Mouse (Mus musculus) heart, adult 8-10 months (tissue): ENCODE results near the gene Rbfox1. TPM values are rescaled to one million over a fixed set of nuclear protein-coding genes. Genes with fewer than 3 reads are reported as not detected.

ENCODE experiments used
- DNase-seq: peaks from one replicate; pipeline ENCODE4 v3.0.0; 2022; ENCODE audit warnings: low spot score
- total RNA-seq, 4 experiments: library from RNA; stranded (reverse); gene quantifications; 2 replicates each; pipeline ENCODE4 v1.2.4; 2022

Gene Rbfox1
- total RNA-seq, 4 experiments from 2014 or later, result 56.3 to 71.2 (median 62.0) TPM

GRCm38 (mm10) chr16:6448250-6448649 lies 563.1 kb downstream of the Rbfox1 start:
- DNase-seq, result no peak

- no peak for DNase-seq
These were observed 570.2 kb downstream of the Rbfox1 start for GRCm38 (mm10) chr16:6455349-6455748.

GRCm38 (mm10) chr16:6479094-6479590 lies 594.0 kb downstream of the Rbfox1 start:
- DNase-seq, result no peak

GRCm38 (mm10) chr16:6479616-6480410 lies 594.7 kb downstream of the Rbfox1 start:
- DNase-seq, result no peak

GRCm38 (mm10) chr16:6480411-6480728 lies 595.2 kb downstream of the Rbfox1 start:
- DNase-seq, result peak; percentile 19

- no peak for DNase-seq
These were observed 598.5 kb downstream of the Rbfox1 start for GRCm38 (mm10) chr16:6483628-6484027.

GRCm38 (mm10) chr16:6485631-6486030 lies 600.5 kb downstream of the Rbfox1 start:
- DNase-seq, result no peak

- DNase-seq, result no peak
These were observed 617.1 kb downstream of the Rbfox1 start for GRCm38 (mm10) chr16:6502219-6502618.

GRCm38 (mm10) chr16:6503573-6504331 lies 618.6 kb downstream of the Rbfox1 start:
- no peak for DNase-seq

- no peak for DNase-seq
These were observed 623.8 kb downstream of the Rbfox1 start for GRCm38 (mm10) chr16:6508924-6509323.

GRCm38 (mm10) chr16:6519474-6519873 lies 634.3 kb downstream of the Rbfox1 start:
- no peak for DNase-seq

GRCm38 (mm10) chr16:6525507-6526170 lies 640.5 kb downstream of the Rbfox1 start:
- no peak for DNase-seq

GRCm38 (mm10) chr16:6531459-6531858 lies 646.3 kb downstream of the Rbfox1 start:
- DNase-seq, result no peak

- DNase-seq, result no peak
These were observed 647.2 kb downstream of the Rbfox1 start for GRCm38 (mm10) chr16:6532077-6532995.

GRCm38 (mm10) chr16:6555776-6556175 lies 670.6 kb downstream of the Rbfox1 start:
- no peak for DNase-seq

GRCm38 (mm10) chr16:6557726-6558125 lies 672.6 kb downstream of the Rbfox1 start:
- DNase-seq, result no peak

GRCm38 (mm10) chr16:6584700-6585099 lies 699.5 kb downstream of the Rbfox1 start:
- DNase-seq, result no peak

GRCm38 (mm10) chr16:6585204-6585603 lies 700.0 kb downstream of the Rbfox1 start:
- DNase-seq, result no peak

- no peak for DNase-seq
These were observed 731.4 kb downstream of the Rbfox1 start for GRCm38 (mm10) chr16:6616526-6616925.

- no peak for DNase-seq
These were observed 755.2 kb downstream of the Rbfox1 start for GRCm38 (mm10) chr16:6640330-6640729.

GRCm38 (mm10) chr16:6646941-6647340 lies 761.8 kb downstream of the Rbfox1 start:
- no peak for DNase-seq
